Mouse (Mus musculus) kidney, embryonic 14.5 days (tissue): ENCODE results near the gene Mlh3. TPM values are rescaled to one million over a fixed set of nuclear protein-coding genes. Genes with fewer than 3 reads are reported as not detected.
A peak's percentile ranks its signal among the peaks of the same experiment; 100 is the strongest.

ENCODE experiments used
- ATAC-seq: fragments of 200-750 bp; cut with Nextera tagmentation; 2 replicates; pipeline ENCODE4 v1.8.0; 2017; ENCODE audit warnings: moderate number of reproducible peaks, mild to moderate bottlenecking, moderate TSS enrichment, moderate library complexity; ENCODE audit not compliant: low FRiP score, low TSS enrichment
- H3K27ac ChIP-seq: fragments of 300-500 bp; sonication (generic); 2 replicates; pipeline ENCODE4 v1.5.1; 2014; ENCODE audit warnings: low read depth, mild to moderate bottlenecking, low read length, moderate library complexity, mixed read lengths
- H3K27me3 ChIP-seq: fragments of 300-500 bp; sonication (generic); 2 replicates; pipeline ENCODE4 v1.6.1; 2014; ENCODE audit warnings: mild to moderate bottlenecking, low read length; ENCODE audit not compliant: control insufficient read depth, insufficient read depth
- H3K36me3 ChIP-seq: fragments of 300-500 bp; sonication (generic); 2 replicates; pipeline ENCODE4 v1.6.1; 2014; ENCODE audit warnings: low read length, mixed read lengths; ENCODE audit not compliant: control insufficient read depth, insufficient read depth
- H3K4me1 ChIP-seq: fragments of 300-500 bp; sonication (generic); 2 replicates; pipeline ENCODE4 v1.6.1; 2014; ENCODE audit warnings: low read length, mixed read lengths; ENCODE audit not compliant: control insufficient read depth, insufficient read depth
- H3K4me2 ChIP-seq: fragments of 300-500 bp; sonication (generic); replicated peaks from 2 replicates; pipeline ENCODE4 v1.6.1; 2014; ENCODE audit warnings: low read depth, mild to moderate bottlenecking, low read length
- H3K4me3 ChIP-seq: fragments of 300-500 bp; sonication (generic); 2 replicates; pipeline ENCODE4 v1.5.1; 2014; ENCODE audit warnings: mild to moderate bottlenecking, low read length
- H3K9ac ChIP-seq: fragments of 300-500 bp; sonication (generic); 2 replicates; pipeline ENCODE4 v1.6.1; 2014; ENCODE audit warnings: low read depth, mild to moderate bottlenecking, low read length, moderate library complexity
- H3K9me3 ChIP-seq: fragments of 300-500 bp; sonication (generic); 2 replicates; pipeline ENCODE4 v1.6.1; 2016; ENCODE audit warnings: low read length; ENCODE audit not compliant: control insufficient read depth
- WGBS: fragments of 180-500 bp; shearing (Covaris S2); extraction: QIAGEN DNeasy Blood & Tissue Kit; methylation state at CpG from one replicate; pipeline ENCODE4 v1.1.7; 2014; 5-methylcytosine and 5-hydroxymethylcytosine counted together
- polyA plus RNA-seq: library from polyadenylated mRNA; unstranded; fragments of >200 nt; fragmentation: Nextera tagmentation; extraction: Ambion mirVana; gene quantifications from 2 replicates; pipeline ENCODE4 v1.2.1, GENCODE M21; 2014

The Mlh3 gene
- polyA plus RNA-seq, 1 experiment from 2014 or later = 10.8 TPM

DNA sequence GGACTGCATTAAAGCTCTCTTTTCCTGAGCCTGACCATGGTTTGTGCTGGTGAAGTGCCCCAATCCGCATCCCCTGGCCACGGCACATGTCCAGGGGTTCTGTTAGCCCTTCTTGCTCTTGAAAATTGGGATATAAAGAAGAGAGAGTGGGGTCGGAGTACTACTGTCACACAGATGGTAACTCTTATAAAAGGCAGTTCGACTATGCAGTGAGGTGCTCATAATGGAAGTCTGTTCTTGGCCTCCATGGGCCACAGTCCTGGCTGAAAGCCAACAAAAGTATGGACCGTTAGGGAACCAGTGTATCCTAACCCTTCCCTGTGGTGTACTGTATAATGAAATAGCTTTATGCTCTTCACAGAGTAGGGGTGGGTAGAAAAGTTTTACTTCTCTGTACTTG lies 26.5 kb upstream of the Mlh3 start:
- Histone ChIP-seq H3K27ac (peak overlapping the region; percentile 37; the same call in 1 of the 2 replicates), H3K4me3 (no peak overlapping the region), H3K4me2 (no peak overlapping the region), H3K36me3 (peaks cover 18% of the 10 kb centered on the region), H3K9me3 (peaks cover 18% of the 10 kb centered on the region), H3K9ac (no peak overlapping the region), H3K27me3 (no peaks in the 10 kb centered on the region), H3K4me1 (peaks cover 17% of the 10 kb centered on the region)
- WGBS = 71% methylated on average over 5 of the region's 5 CpGs
- no peak for ATAC-seq

DNA sequence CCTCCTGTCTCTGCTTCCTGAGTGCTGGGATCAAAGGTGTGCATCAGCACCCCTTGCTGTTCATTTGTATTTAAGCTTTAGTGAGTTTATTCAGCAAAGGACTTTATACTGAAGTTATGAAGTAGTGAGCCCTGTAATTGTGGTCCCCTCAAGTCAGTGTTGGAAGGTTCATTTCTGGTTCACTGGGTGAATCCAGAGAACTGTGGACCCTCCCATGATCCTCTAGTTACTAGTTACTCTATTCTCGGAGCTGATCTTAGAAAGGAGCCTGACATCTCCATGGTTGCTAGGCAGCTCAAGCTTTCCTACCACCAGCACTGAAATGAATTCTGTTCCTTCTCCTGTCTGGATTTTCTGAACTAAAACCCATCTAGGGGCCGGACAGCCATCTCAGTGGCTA lies 25.1 kb upstream of the Mlh3 start:
- H3K27me3 ChIP-seq = no peaks in the 10 kb centered on the region
- no peak overlapping the region for H3K27ac ChIP-seq
- no peak for ATAC-seq
- no peak overlapping the region for H3K4me3 ChIP-seq
- H3K4me2 ChIP-seq = no peak overlapping the region
- H3K36me3 ChIP-seq = peaks cover 4% of the 10 kb centered on the region; the same call in 1 of the 2 replicates
- peaks cover 18% of the 10 kb centered on the region for H3K9me3 ChIP-seq
- H3K9ac ChIP-seq = no peak overlapping the region
- 96% methylated on average over 2 of the region's 2 CpGs for WGBS
- peaks cover 17% of the 10 kb centered on the region for H3K4me1 ChIP-seq

DNA sequence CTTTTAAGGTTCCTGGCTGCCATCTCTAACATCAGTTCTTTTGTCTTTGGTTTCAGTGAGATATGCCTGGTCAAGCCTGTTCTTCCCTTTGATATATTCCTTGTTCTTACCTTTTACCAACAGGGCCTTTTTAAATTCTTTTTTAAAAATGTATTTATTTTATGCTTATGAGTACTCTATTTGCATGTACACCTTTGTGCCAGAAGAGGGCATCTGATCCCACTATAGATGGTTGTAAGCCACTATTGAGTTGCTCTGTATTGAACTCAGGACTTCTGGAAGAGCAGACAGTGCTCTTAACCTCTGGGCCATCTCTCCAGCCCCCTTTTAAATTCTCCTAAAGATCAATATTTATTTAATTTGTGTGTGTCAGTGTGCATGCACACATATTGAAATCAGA lies 22.5 kb upstream of the Mlh3 start:
- Histone ChIP-seq H3K27ac (no peak overlapping the region), H3K9ac (no peak overlapping the region), H3K9me3 (peaks cover 18% of the 10 kb centered on the region), H3K4me2 (no peak overlapping the region), H3K27me3 (no peaks in the 10 kb centered on the region), H3K4me1 (peaks cover 18% of the 10 kb centered on the region), H3K4me3 (no peak overlapping the region), H3K36me3 (no peaks in the 10 kb centered on the region)
- no peak for ATAC-seq

DNA sequence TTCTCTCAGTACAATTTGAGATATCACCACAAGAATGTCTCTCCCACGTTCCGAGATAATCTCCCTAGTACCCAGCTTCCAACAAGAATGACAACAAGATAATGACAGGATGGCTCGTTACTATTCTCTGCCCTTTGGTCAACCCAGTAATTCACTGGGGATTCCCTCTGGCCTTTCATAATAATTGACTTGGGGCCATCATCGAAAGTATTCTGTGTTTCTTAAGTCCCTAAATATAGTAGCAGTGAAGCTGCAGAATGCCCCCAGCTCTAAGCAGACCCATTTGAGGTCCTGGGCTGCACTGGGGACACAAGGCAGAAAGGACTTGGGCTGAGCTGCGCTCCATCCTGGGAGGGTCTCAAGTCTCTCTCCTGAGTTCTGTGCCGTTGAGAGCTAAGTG lies 21.9 kb upstream of the Mlh3 start:
- Histone ChIP-seq H3K27ac (no peak overlapping the region), H3K36me3 (no peaks in the 10 kb centered on the region), H3K4me3 (no peak overlapping the region), H3K27me3 (no peaks in the 10 kb centered on the region), H3K9me3 (peaks cover 18% of the 10 kb centered on the region), H3K4me1 (peaks cover 12% of the 10 kb centered on the region), H3K9ac (no peak overlapping the region), H3K4me2 (no peak overlapping the region)
- ATAC-seq = no peak
- WGBS = 83% methylated on average over 6 of the region's 6 CpGs

DNA sequence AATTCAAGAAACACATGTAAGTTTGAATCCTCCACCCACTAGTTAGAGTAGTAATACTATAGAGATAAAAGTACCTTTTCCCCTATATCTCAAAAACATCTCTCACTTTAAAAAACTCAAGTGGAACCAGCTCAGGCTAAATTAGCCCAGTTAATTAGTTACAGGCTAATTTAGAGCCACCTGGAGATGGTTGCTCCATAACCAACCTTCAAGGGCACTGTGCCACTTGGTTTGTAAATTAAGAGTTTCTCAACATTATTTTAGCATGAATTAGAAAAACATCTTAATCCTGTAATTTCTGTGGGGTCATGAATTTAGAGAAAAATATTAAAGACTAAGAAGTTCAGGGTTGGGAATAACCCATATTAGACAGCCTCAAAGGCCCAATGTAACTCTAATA lies 21.1 kb upstream of the Mlh3 start:
- no peak for ATAC-seq
- H3K27me3 ChIP-seq = no peaks in the 10 kb centered on the region
- H3K4me1 ChIP-seq = peaks cover 8% of the 10 kb centered on the region; the same call in 1 of the 2 replicates
- no peaks in the 10 kb centered on the region for H3K36me3 ChIP-seq
- H3K4me2 ChIP-seq = no peak overlapping the region
- peaks cover 18% of the 10 kb centered on the region for H3K9me3 ChIP-seq
- no peak overlapping the region for H3K4me3 ChIP-seq
- no peak overlapping the region for H3K27ac ChIP-seq
- no peak overlapping the region for H3K9ac ChIP-seq

DNA sequence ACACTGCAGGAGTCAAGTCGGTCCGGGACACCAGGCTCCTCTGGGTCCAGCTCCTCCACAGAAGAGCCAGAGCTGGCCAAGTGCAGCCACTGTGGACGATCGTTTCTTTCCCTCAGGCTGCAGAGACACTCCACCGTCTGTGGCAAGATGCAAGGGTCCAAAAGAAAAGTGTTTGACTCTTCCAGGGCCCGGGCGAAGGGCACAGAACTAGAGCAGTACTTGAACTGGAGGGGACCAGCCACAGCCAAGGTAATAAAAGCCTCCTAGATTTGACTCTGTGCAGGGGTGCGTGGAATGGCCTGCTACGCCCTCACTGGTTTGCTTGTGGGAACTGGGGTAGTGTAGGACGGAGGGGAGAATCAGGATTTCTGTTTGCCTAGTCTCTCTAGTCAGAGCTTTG lies 20.2 kb upstream of the Mlh3 start:
- no peak for ATAC-seq
- Histone ChIP-seq H3K27me3 (no peaks in the 10 kb centered on the region), H3K9ac (no peak overlapping the region), H3K9me3 (peaks cover 18% of the 10 kb centered on the region), H3K4me1 (peaks cover 8% of the 10 kb centered on the region; the same call in 1 of the 2 replicates), H3K4me2 (0 out of 2 replicates have a peak overlapping the region, but pooled peaks have one; percentile 8), H3K4me3 (no peak overlapping the region), H3K27ac (no peak overlapping the region), H3K36me3 (no peaks in the 10 kb centered on the region)
- WGBS = 63% methylated on average over 10 of the region's 10 CpGs

DNA sequence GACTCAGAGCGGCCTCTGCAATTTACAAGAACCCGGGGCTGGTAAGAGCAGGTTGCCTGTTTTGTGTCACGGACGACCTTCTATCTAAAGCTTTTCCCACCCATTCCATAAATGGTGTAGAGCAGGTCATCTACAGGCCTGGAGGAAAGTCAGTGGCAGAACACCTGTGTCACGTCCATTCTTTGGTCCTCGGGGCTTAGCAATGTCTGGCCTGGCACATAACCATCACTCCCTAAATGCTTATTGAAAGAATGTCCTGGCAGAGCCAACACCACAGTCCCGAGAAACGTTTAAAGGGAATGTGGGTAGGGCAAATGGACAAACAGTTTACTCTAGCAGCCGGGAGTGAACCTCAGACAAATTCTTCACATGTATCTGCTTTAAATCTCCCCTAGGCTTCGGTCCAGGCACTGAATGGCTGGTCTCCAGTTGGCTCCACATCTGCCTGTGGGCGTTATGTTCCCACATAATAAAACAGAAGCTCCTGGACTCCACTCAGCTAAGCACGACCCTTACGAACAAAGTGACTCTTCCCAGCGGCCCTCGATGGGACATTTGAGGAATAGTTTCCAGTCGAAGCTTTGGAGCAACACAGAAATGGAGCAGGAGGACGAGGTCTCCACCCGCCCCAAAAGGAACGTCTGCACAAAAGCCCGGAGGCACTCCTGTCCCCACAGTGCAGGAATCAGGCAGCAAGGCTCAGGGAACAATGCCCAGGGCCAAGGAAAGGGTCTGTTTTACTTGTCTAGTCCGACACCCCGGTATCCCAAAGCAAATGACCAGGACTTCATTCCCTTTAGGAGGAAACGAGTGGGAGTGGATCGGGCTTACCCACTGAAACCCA lies 19.0 kb upstream of the Mlh3 start:
- ATAC-seq = no peak

DNA sequence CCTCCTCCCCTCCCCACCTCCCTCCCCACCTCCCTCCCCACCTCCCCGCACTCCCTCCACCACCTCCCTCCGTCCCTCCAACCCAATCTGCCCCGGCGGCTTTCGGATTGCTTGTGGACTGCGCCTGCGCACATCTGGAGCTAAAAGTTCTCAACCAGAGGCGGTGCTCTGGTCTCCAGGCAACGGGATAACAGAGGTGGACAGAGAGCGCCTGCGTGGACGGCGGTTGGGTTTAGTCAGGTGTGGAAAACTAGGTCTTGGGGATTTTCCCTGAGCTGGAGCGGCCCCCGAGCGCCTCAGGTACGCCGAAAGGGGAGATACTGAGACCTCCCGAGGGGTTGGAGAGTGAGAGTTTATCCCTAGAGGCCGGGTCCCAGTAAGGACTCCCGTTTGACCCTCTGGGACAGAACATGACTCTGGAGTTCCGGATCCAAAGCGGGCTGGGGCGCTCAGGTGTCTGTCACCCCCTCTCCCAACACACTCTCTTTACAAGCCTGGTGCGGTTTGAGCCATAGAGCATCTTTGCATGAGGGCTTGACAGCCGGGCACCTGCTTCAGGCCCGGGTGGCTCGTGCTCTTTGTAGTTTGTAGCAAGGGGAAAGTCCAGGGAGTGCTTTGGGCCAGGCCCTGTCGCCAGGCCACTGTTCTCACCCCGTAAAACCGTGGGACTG lies 18.2 kb upstream of the Mlh3 start, which contains the start of gene Zc2hc1c:
Gene Zc2hc1c (plus strand): TSS at position 106 of the 671 bp plus-strand sequence.
- WGBS = 1% methylated on average over 30 of the region's 31 CpGs
- Histone ChIP-seq H3K4me1 (peaks cover 8% of the 10 kb centered on the region; the same call in 1 of the 2 replicates), H3K9me3 (peaks cover 5% of the 10 kb centered on the region; the same call in 1 of the 2 replicates), H3K27me3 (no peaks in the 10 kb centered on the region), H3K36me3 (no peaks in the 10 kb centered on the region), H3K9ac (peak within 1 kb of the TSS; percentile 65), H3K4me3 (peak within 1 kb of the TSS; percentile 55), H3K4me2 (peak within 1 kb of the TSS; percentile 84), H3K27ac (peak within 1 kb of the TSS; percentile 76; the same call in 1 of the 2 replicates)
- ATAC-seq = peak; percentile 90

More for the DNA sequence above, 19.0 kb upstream of the Mlh3 start:
- Histone ChIP-seq H3K27ac (peak overlapping the region; percentile 12; the same call in 1 of the 2 replicates), H3K4me1 (peaks cover 8% of the 10 kb centered on the region; the same call in 1 of the 2 replicates), H3K4me2 (peak overlapping the region; percentile 84), H3K9me3 (peaks cover 12% of the 10 kb centered on the region), H3K4me3 (peak overlapping the region; percentile 55), H3K9ac (peak overlapping the region; percentile 65; the same call in 1 of the 2 replicates), H3K27me3 (no peaks in the 10 kb centered on the region), H3K36me3 (no peaks in the 10 kb centered on the region)
- 53% methylated on average over 24 of the region's 24 CpGs for whole genome bisulfite sequencing
